Mouse (Mus musculus) liver, embryonic 15.5 days (tissue): ENCODE measurements around the gene Syt16. TPM values are rescaled to one million over a fixed set of nuclear protein-coding genes. Genes with fewer than 3 reads are reported as not detected.

Experiments
- ATAC-seq: fragments of 200-750 bp; cut with Nextera tagmentation; 2 replicates; pipeline ENCODE4 v1.8.0; 2017; ENCODE audit warnings: moderate number of reproducible peaks, mild to moderate bottlenecking, moderate library complexity; ENCODE audit not compliant: insufficient read depth
- H3K27ac ChIP-seq: fragments of 300-500 bp; sonication (generic); replicated peaks from 2 replicates; pipeline ENCODE4 v1.5.1; 2015; ENCODE audit warnings: mild to moderate bottlenecking, inconsistent platforms
- H3K27me3 ChIP-seq: fragments of 300-500 bp; sonication (generic); 2 replicates; pipeline ENCODE4 v1.6.1; 2015; ENCODE audit warnings: mild to moderate bottlenecking, inconsistent platforms
- H3K36me3 ChIP-seq: fragments of 300-500 bp; sonication (generic); replicated peaks from 2 replicates; pipeline ENCODE4 v1.6.1; 2015; ENCODE audit warnings: moderate library complexity, mild to moderate bottlenecking, inconsistent platforms
- H3K4me1 ChIP-seq: fragments of 300-500 bp; sonication (generic); replicated peaks from 2 replicates; pipeline ENCODE4 v1.6.1; 2015; ENCODE audit warnings: inconsistent platforms
- H3K4me2 ChIP-seq: fragments of 300-500 bp; sonication (generic); 2 replicates; pipeline ENCODE4 v1.6.1; 2015; ENCODE audit warnings: moderate library complexity, mild to moderate bottlenecking, inconsistent platforms
- H3K4me3 ChIP-seq: fragments of 300-500 bp; sonication (generic); replicated peaks from 2 replicates; pipeline ENCODE4 v1.5.1; 2015; ENCODE audit warnings: mild to moderate bottlenecking, inconsistent platforms
- H3K9ac ChIP-seq: fragments of 300-500 bp; sonication (generic); 2 replicates; pipeline ENCODE4 v1.6.1; 2015; ENCODE audit warnings: moderate library complexity, mild to moderate bottlenecking, inconsistent platforms
- H3K9me3 ChIP-seq: fragments of 300-500 bp; sonication (generic); replicated peaks from 2 replicates; pipeline ENCODE4 v1.6.1; 2016; ENCODE audit warnings: inconsistent platforms
- WGBS: fragments of 180-500 bp; shearing (Covaris S2); methylation state at CpG from one replicate; pipeline ENCODE4 v1.1.7; 2015; ENCODE audit warnings: mixed read lengths; ENCODE audit not compliant: insufficient replicate concordance; 5-methylcytosine and 5-hydroxymethylcytosine counted together
- polyA plus RNA-seq: library from polyadenylated mRNA; unstranded; fragments of >200 nt; fragmentation: Nextera tagmentation; extraction: Ambion mirVana; gene quantifications from 2 replicates; pipeline ENCODE4 v1.2.1, GENCODE M21; 2015

Syt16 gene
- polyA plus RNA-seq, 1 experiment from 2014 or later = 0.23 TPM

- Histone ChIP-seq H3K27ac (no peak overlapping the region), H3K4me1 (no peaks in the 10 kb centered on the region), H3K27me3 (no peaks in the 10 kb centered on the region), H3K9ac (no peak overlapping the region), H3K4me2 (no peak overlapping the region), H3K9me3 (no peaks in the 10 kb centered on the region), H3K4me3 (no peak overlapping the region), H3K36me3 (no peaks in the 10 kb centered on the region)
- ATAC-seq = no peak
- 63% methylated on average over 10 of the region's 10 CpGs for WGBS
These were observed 233.3 kb downstream of the Syt16 start for GRCm38 (mm10) chr12:74230808-74231207.

- H3K4me1 ChIP-seq = no peaks in the 10 kb centered on the region
- H3K36me3 ChIP-seq = no peaks in the 10 kb centered on the region
- H3K9ac ChIP-seq = no peak overlapping the region
- no peak overlapping the region for H3K4me3 ChIP-seq
- no peaks in the 10 kb centered on the region for H3K9me3 ChIP-seq
- no peak overlapping the region for H3K4me2 ChIP-seq
- H3K27ac ChIP-seq = no peak overlapping the region
- H3K27me3 ChIP-seq = no peaks in the 10 kb centered on the region
- 55% methylated on average over 1 of the region's 1 CpGs for WGBS
- ATAC-seq = no peak
These were observed 235.4 kb downstream of the Syt16 start for GRCm38 (mm10) chr12:74232845-74233244.

GRCm38 (mm10) chr12:74236191-74236590 is 238.7 kb downstream of the Syt16 start:
- WGBS = 60% methylated on average over 8 of the region's 8 CpGs

GRCm38 (mm10) chr12:74238056-74238455 is 240.6 kb downstream of the Syt16 start:
- Histone ChIP-seq H3K27ac (no peak overlapping the region), H3K4me2 (no peak overlapping the region), H3K4me3 (no peak overlapping the region), H3K9me3 (no peaks in the 10 kb centered on the region), H3K9ac (no peak overlapping the region), H3K27me3 (no peaks in the 10 kb centered on the region), H3K4me1 (no peaks in the 10 kb centered on the region), H3K36me3 (no peaks in the 10 kb centered on the region)
- 48% methylated on average over 7 of the region's 7 CpGs for WGBS
- ATAC-seq = no peak

More at GRCm38 (mm10) chr12:74236191-74236590, 238.7 kb downstream of the Syt16 start:
- ATAC-seq = no peak
- Histone ChIP-seq H3K27ac (no peak overlapping the region), H3K36me3 (no peaks in the 10 kb centered on the region), H3K9ac (no peak overlapping the region), H3K4me2 (no peak overlapping the region), H3K9me3 (no peaks in the 10 kb centered on the region), H3K4me1 (no peaks in the 10 kb centered on the region), H3K27me3 (no peaks in the 10 kb centered on the region), H3K4me3 (no peak overlapping the region)

GRCm38 (mm10) chr12:74238806-74239205 is 241.3 kb downstream of the Syt16 start:
- Histone ChIP-seq H3K27ac (no peak overlapping the region), H3K27me3 (no peaks in the 10 kb centered on the region), H3K4me1 (no peaks in the 10 kb centered on the region), H3K36me3 (no peaks in the 10 kb centered on the region), H3K9ac (no peak overlapping the region), H3K4me2 (no peak overlapping the region), H3K9me3 (no peaks in the 10 kb centered on the region), H3K4me3 (no peak overlapping the region)
- 28% methylated on average over 2 of the region's 2 CpGs for WGBS
- no peak for ATAC-seq

GRCm38 (mm10) chr12:74264846-74265245 is 267.4 kb downstream of the Syt16 start:
- WGBS = 44% methylated on average over 3 of the region's 3 CpGs
- Histone ChIP-seq H3K9ac (no peak overlapping the region), H3K4me2 (no peak overlapping the region), H3K9me3 (no peaks in the 10 kb centered on the region), H3K27me3 (no peaks in the 10 kb centered on the region), H3K4me3 (no peak overlapping the region), H3K27ac (no peak overlapping the region), H3K4me1 (no peaks in the 10 kb centered on the region), H3K36me3 (no peaks in the 10 kb centered on the region)
- no peak for ATAC-seq

- H3K27ac ChIP-seq = no peak overlapping the region
- H3K4me3 ChIP-seq = no peak overlapping the region
- H3K27me3 ChIP-seq = no peaks in the 10 kb centered on the region
- H3K4me1 ChIP-seq = no peaks in the 10 kb centered on the region
- no peak for ATAC-seq
- no peaks in the 10 kb centered on the region for H3K9me3 ChIP-seq
- 64% methylated on average over 4 of the region's 4 CpGs for WGBS
- no peaks in the 10 kb centered on the region for H3K36me3 ChIP-seq
- no peak overlapping the region for H3K9ac ChIP-seq
- H3K4me2 ChIP-seq = no peak overlapping the region
These were observed 269.6 kb downstream of the Syt16 start for GRCm38 (mm10) chr12:74267049-74267448.

GRCm38 (mm10) chr12:74268644-74269285 is 271.3 kb downstream of the Syt16 start:
- WGBS = 72% methylated on average over 15 of the region's 15 CpGs
- no peak overlapping the region for H3K27ac ChIP-seq
- H3K9ac ChIP-seq = no peak overlapping the region
- no peak for ATAC-seq
- no peaks in the 10 kb centered on the region for H3K9me3 ChIP-seq
- H3K4me3 ChIP-seq = no peak overlapping the region
- no peak overlapping the region for H3K4me2 ChIP-seq
- H3K4me1 ChIP-seq = no peaks in the 10 kb centered on the region
- no peaks in the 10 kb centered on the region for H3K36me3 ChIP-seq
- no peaks in the 10 kb centered on the region for H3K27me3 ChIP-seq

GRCm38 (mm10) chr12:74272545-74272944 is 275.1 kb downstream of the Syt16 start:
- Histone ChIP-seq H3K4me3 (no peak overlapping the region), H3K36me3 (no peaks in the 10 kb centered on the region), H3K4me1 (no peaks in the 10 kb centered on the region), H3K9ac (no peak overlapping the region), H3K27ac (no peak overlapping the region), H3K27me3 (no peaks in the 10 kb centered on the region), H3K9me3 (no peaks in the 10 kb centered on the region), H3K4me2 (no peak overlapping the region)
- no peak for ATAC-seq
- WGBS = 75% methylated on average over 17 of the region's 17 CpGs

- Histone ChIP-seq H3K27ac (no peak overlapping the region), H3K9ac (no peak overlapping the region), H3K4me1 (no peaks in the 10 kb centered on the region), H3K4me3 (no peak overlapping the region), H3K27me3 (no peaks in the 10 kb centered on the region), H3K36me3 (no peaks in the 10 kb centered on the region), H3K9me3 (no peaks in the 10 kb centered on the region), H3K4me2 (no peak overlapping the region)
- ATAC-seq = no peak
- 53% methylated on average over 5 of the region's 5 CpGs for WGBS
These were observed 279.8 kb downstream of the Syt16 start for GRCm38 (mm10) chr12:74277265-74277664.

GRCm38 (mm10) chr12:74281403-74281802 is 283.9 kb downstream of the Syt16 start:
- Histone ChIP-seq H3K4me3 (no peak overlapping the region), H3K4me1 (no peaks in the 10 kb centered on the region), H3K27ac (no peak overlapping the region), H3K9ac (no peak overlapping the region), H3K36me3 (no peaks in the 10 kb centered on the region), H3K9me3 (no peaks in the 10 kb centered on the region), H3K4me2 (no peak overlapping the region), H3K27me3 (peaks cover 37% of the 10 kb centered on the region)
- 60% methylated on average over 4 of the region's 4 CpGs for WGBS
- no peak for ATAC-seq

GRCm38 (mm10) chr12:74282846-74283245 is 285.4 kb downstream of the Syt16 start:
- Histone ChIP-seq H3K4me2 (no peak overlapping the region), H3K36me3 (no peaks in the 10 kb centered on the region), H3K27ac (no peak overlapping the region), H3K27me3 (peaks cover 37% of the 10 kb centered on the region), H3K9ac (no peak overlapping the region), H3K4me1 (no peaks in the 10 kb centered on the region), H3K4me3 (no peak overlapping the region), H3K9me3 (no peaks in the 10 kb centered on the region)
- 58% methylated on average over 1 of the region's 1 CpGs for WGBS
- no peak for ATAC-seq
